Mouse (Mus musculus) liver, embryonic 12.5 days (tissue): ENCODE measurements around the gene Mmp28. TPM values are rescaled to one million over a fixed set of nuclear protein-coding genes. Genes with fewer than 3 reads are reported as not detected.

Experiments used
- ATAC-seq: fragments of 200-750 bp; cut with Nextera tagmentation; 2 replicates; pipeline ENCODE4 v1.8.0; 2017; ENCODE audit warnings: moderate number of reproducible peaks, mild to moderate bottlenecking, moderate library complexity
- H3K27ac ChIP-seq: fragments of 300-500 bp; sonication (generic); 2 replicates; pipeline ENCODE4 v1.5.1; 2016; ENCODE audit warnings: mild to moderate bottlenecking
- H3K27me3 ChIP-seq: fragments of 300-500 bp; sonication (generic); replicated peaks from 2 replicates; pipeline ENCODE4 v1.6.1; 2016; ENCODE audit warnings: mild to moderate bottlenecking, moderate library complexity
- H3K36me3 ChIP-seq: fragments of 300-500 bp; sonication (generic); 2 replicates; pipeline ENCODE4 v1.6.1; 2016; ENCODE audit warnings: mild to moderate bottlenecking, moderate library complexity
- H3K4me1 ChIP-seq: fragments of 300-500 bp; sonication (generic); 2 replicates; pipeline ENCODE4 v1.6.1; 2016
- H3K4me2 ChIP-seq: fragments of 300-500 bp; sonication (generic); 2 replicates; pipeline ENCODE4 v1.6.1; 2016; ENCODE audit warnings: mild to moderate bottlenecking, moderate library complexity
- H3K4me3 ChIP-seq: fragments of 300-500 bp; sonication (generic); 2 replicates; pipeline ENCODE4 v1.5.1; 2016; ENCODE audit warnings: mild to moderate bottlenecking, moderate library complexity
- H3K9ac ChIP-seq: fragments of 300-500 bp; sonication (generic); 2 replicates; pipeline ENCODE4 v1.6.1; 2016; ENCODE audit warnings: mild to moderate bottlenecking, moderate library complexity
- H3K9me3 ChIP-seq: fragments of 300-500 bp; sonication (generic); replicated peaks from 2 replicates; pipeline ENCODE4 v1.6.1; 2016; ENCODE audit warnings: mild to moderate bottlenecking, moderate library complexity
- WGBS: fragments of 180-500 bp; shearing (Covaris S2); methylation state at CpG from one replicate; pipeline ENCODE4 v1.1.7; 2016; ENCODE audit not compliant: insufficient replicate concordance; 5-methylcytosine and 5-hydroxymethylcytosine counted together
- polyA plus RNA-seq: library from polyadenylated mRNA; unstranded; fragments of >200 nt; fragmentation: Nextera tagmentation; extraction: Ambion mirVana; gene quantifications from 2 replicates; pipeline ENCODE4 v1.2.1, GENCODE M21; 2016

The Mmp28 gene
- polyA plus RNA-seq, 1 experiment from 2014 or later = 0.31 TPM

- no peaks in the 10 kb centered on the region for H3K27me3 ChIP-seq
- no peak overlapping the region for H3K27ac ChIP-seq
- peaks cover 88% of the 10 kb centered on the region for H3K36me3 ChIP-seq
- 56% methylated on average over 6 of the region's 6 CpGs for WGBS
- H3K4me1 ChIP-seq = no peaks in the 10 kb centered on the region
- no peaks in the 10 kb centered on the region for H3K9me3 ChIP-seq
- ATAC-seq = no peak
- no peak overlapping the region for H3K9ac ChIP-seq
- H3K4me2 ChIP-seq = no peak overlapping the region
- no peak overlapping the region for H3K4me3 ChIP-seq
Measured at GRCm38 (mm10) chr11:83394802-83395439, 68.0 kb downstream of the Mmp28 start.

- 82% methylated on average over 4 of the region's 4 CpGs for WGBS
- Histone ChIP-seq H3K4me3 (no peak overlapping the region), H3K9ac (no peak overlapping the region), H3K27ac (no peak overlapping the region), H3K36me3 (peaks cover 84% of the 10 kb centered on the region), H3K4me2 (no peak overlapping the region), H3K4me1 (no peaks in the 10 kb centered on the region), H3K9me3 (no peaks in the 10 kb centered on the region), H3K27me3 (no peaks in the 10 kb centered on the region)
- no peak for ATAC-seq
Measured at GRCm38 (mm10) chr11:83393062-83393461, 69.8 kb downstream of the Mmp28 start.

Other genes starting within 250 kb of the Mmp28 start
- 14.5 and 15.6 TPM in 2 replicates for gene Slfn14, start 176.3 kb downstream of the Mmp28 start, polyA plus RNA-seq
- 32.8 and 33.4 TPM in 2 replicates for gene Ap2b1, start 164.0 kb downstream of the Mmp28 start, polyA plus RNA-seq
- gene Pex12, start 160.5 kb downstream of the Mmp28 start, polyA plus RNA-seq = 8.2 and 8.3 TPM in 2 replicates
- 0.57 and 0.99 TPM in 2 replicates for gene Rasl10b, start 53.9 kb downstream of the Mmp28 start, polyA plus RNA-seq
- gene Gas2l2, start 33.6 kb downstream of the Mmp28 start, polyA plus RNA-seq = not detected in 2 replicates
- 0.22 and 0.70 TPM in 2 replicates for gene 1700020L24Rik, start 25.4 kb downstream of the Mmp28 start, polyA plus RNA-seq
- gene Taf15, start 10.0 kb upstream of the Mmp28 start, polyA plus RNA-seq = 5.7 and 6.1 TPM in 2 replicates
- not detected in 2 replicates for gene Heatr9, start 59.1 kb upstream of the Mmp28 start, polyA plus RNA-seq
- 0.33 TPM in 1 of 2 replicates, not detected in the other for gene Ccl5, start 67.4 kb upstream of the Mmp28 start, polyA plus RNA-seq
- gene Ccl9, start 115.6 kb upstream of the Mmp28 start, polyA plus RNA-seq = 9.7 and 11.9 TPM in 2 replicates
- gene Ccl6, start 130.0 kb upstream of the Mmp28 start, polyA plus RNA-seq = 8.0 and 8.8 TPM in 2 replicates
- not detected in 2 replicates for gene Rpl9-ps1, start 182.6 kb upstream of the Mmp28 start, polyA plus RNA-seq
- 1.6 and 2.0 TPM in 2 replicates for gene Ccl3, start 186.3 kb upstream of the Mmp28 start, polyA plus RNA-seq
- gene Ccl4, start 199.5 kb upstream of the Mmp28 start, polyA plus RNA-seq = 0.85 and 0.99 TPM in 2 replicates
- 4.5 and 6.1 TPM in 2 replicates for gene Wfdc17, start 240.9 kb upstream of the Mmp28 start, polyA plus RNA-seq
- not detected in 2 replicates for gene Wfdc18, start 245.9 kb upstream of the Mmp28 start, polyA plus RNA-seq